Mouse (Mus musculus): ENCODE results near the gene Gtsf2.
"Not testable (repeated sequence)": the region's sequence is repeated elsewhere in the genome, so short reads cannot be mapped to it uniquely, and the experiment has no call there.

Gtsf2 gene

DNA sequence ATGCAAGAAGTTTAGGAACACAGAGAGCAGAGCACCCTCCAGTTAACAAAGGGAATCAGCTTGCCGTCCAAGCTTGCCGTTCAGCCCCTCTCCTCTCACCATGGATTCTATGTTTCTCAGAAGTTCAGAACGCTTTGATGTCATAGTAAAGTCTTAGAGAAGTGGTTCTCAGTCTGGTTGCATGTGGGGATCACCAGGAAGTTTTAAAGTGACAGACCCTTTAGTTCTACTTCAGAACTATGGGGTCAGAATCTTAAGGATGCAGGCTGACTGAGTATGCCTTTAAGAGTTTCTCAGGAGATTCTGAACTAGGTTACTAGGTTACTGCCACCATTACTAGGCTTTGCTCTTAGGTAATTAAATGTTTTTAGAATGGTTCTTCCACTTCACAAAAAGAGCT lies at the start of gene Gtsf2:
Gene Gtsf2, minus strand, starts transcription at position 101 of the 400 bp plus-strand sequence.
- DNase-seq (ENCODE audit: low spot score), result no peak

DNA sequence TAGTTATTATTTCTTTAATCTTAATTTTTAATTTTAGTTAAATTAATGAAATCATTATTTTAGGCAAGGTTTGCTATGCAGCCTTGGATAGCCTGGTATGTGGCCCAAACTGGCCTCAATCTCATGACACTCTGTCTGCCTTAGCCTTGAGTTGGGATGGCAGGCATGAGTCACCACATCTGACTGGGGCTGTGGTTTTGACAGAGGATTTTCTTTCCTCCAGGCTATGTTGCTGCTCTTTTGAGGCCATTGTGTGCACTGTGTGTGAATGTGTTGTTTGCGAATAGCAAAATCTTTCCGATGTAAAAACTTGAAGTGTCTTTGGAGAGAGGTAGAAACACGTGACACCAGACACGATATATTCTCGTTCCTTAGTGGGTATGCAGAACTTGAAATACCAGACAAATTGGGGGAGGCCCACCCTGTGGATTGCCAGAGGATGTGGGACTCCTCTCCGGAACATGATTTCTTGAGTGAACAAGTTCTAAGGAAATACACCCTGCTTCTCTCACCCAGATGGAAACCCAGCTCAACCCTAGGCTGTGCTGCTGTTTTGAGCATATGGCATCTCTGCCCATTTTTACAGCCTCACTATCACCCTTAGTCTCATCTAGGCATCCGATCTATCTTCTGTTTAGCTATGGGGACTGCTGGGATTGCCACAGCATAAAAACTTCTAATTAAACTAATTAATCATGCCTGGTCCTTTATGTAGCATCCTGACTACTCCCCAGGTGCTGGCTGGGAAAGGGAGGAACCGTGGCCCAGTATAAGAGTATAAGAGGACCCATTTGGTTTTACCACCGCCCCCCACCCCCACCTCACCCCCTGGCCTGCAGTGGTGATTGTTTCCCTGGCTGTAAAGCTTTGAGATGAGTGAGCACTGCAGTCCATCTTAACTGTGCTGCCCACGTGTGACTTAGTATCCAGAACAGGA lies 48.2 kb upstream of the Gtsf2 start:
- no peak for DNase-seq (ENCODE audit: low spot score)

GRCm38 (mm10) chr15:103488336-103488735 lies 40.1 kb upstream of the Gtsf2 start:
- no peak for DNase-seq (ENCODE audit: low spot score)

GRCm38 (mm10) chr15:103486658-103487057 lies 38.4 kb upstream of the Gtsf2 start:
- DNase-seq (ENCODE audit: low spot score), result no peak

- no peak for DNase-seq (ENCODE audit: low spot score)
These were observed 36.8 kb upstream of the Gtsf2 start for GRCm38 (mm10) chr15:103485106-103485505.

- no peak for DNase-seq (ENCODE audit: low spot score)
These were observed 36.2 kb upstream of the Gtsf2 start for GRCm38 (mm10) chr15:103484490-103484889.

- DNase-seq (ENCODE audit: low spot score), result no peak
These were observed 34.2 kb upstream of the Gtsf2 start for GRCm38 (mm10) chr15:103482488-103482887.

GRCm38 (mm10) chr15:103480129-103480528 lies 31.9 kb upstream of the Gtsf2 start:
- no peak for DNase-seq (ENCODE audit: low spot score)

DNA sequence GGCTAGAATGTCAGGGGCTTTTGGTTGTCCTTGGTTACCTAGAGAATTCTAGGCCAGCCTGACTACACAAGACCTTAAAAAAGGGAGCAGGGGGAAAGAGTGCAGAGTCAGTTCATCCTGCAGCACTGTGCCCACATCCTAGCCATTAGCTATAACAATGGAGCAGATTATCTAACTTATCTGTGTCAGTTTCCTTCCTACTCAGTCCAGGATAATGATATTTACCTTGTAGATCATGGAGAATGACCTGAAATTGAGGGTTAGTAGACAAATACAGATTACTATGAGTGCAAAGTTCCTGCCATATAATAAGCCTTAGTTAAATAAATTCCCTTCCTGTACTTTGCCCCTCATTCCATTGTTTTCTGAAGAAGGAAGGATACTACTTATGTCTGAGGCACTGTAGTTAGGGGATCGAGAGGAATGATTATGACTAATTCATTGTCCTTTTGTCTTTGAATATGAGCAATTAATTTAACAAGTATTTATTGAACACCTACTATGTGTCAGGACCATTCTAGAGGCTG lies 30.9 kb upstream of the Gtsf2 start:
- no peak for DNase-seq (ENCODE audit: low spot score)

DNA sequence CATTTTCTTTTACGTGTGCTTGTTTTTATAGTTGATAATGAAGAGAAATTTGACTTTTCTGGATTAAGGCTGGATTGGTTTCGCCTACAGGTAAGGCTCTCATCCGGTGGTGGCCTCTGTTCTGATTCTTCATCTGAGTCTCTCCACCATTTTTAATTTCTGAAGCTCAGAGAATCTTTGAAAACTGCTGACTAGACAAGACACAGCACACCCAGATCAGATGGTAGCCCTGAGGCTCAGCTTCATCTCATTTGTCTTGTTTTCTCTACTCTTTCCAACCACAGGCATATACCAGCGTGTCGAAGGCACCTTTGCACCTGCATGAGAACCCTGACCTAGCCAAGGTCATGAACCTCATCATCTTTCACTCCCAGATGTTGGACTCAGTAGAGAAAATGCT lies 25.5 kb upstream of the Gtsf2 start:
- no peak for DNase-seq (ENCODE audit: low spot score)

- no peak for DNase-seq (ENCODE audit: low spot score)
These were observed 24.9 kb upstream of the Gtsf2 start for GRCm38 (mm10) chr15:103473182-103473581.

- no peak for DNase-seq (ENCODE audit: low spot score)
These were observed 24.0 kb upstream of the Gtsf2 start for GRCm38 (mm10) chr15:103472265-103472664.

DNA sequence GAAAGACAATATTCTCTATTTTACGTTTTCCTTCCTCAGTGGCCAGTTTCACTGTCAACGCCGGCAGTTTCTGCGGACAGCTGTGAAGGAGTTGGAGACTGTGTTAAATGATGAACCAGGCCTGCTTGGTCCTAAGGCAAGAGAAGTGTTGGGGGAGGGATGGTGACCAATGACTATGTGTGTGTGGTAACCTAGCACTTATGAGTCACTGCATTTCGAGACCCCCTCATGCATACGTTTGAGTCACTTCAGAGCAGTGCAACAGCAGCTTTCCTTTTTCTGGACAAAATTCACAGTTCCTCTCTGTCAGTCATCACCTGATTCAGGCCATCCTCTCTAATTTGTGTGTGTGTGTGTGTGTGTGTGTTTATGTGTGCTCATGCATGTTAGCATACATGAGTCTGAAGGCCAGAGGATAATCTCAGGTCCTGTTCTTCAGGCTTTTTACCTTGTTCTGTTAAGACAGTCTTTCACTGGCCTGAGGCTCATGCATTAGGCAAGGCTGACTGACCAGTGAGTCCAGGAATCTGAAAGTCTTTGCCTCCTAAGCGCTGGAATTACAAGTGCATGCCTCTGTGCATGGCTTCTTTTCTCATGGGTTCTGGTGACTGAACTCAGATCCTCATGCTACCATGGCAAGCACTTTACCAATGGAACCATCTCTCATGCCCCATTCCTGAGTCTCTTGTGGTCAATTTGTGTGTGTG lies 23.4 kb upstream of the Gtsf2 start:
- no peak for DNase-seq (ENCODE audit: low spot score)

DNA sequence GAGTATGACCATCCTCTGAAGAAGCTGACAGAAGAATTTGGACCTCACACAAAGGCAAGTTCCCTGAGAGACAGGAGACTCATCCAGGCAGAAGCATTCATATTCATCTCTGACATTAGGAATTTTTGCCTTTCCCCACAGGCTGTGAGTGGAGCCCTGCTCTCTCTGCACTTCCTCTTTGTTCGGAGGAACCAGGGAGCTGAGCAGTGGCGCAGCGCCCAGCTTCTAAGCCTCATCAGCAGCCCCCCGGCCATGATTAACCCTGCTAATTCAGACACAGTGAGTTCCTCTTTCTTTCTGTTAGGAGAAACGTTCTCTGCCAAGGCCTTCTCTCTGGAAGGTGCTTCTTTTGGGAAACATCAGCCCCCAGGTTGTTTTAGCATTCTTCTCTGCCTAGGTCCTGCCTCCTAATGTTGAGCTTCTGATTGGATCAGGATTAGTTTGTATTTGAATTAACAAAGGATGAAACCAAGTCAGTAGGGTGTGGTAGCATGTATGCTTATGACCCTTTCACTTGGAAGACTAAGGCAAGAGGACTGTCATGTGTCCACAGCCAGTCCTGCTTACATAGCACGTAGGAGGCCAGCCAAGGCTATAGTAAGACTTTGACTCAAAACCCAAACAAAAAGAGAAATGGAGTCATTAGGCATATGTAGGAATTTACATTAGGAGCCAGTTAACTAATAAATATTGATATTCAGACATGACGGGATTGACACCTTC lies 14.4 kb upstream of the Gtsf2 start:
- DNase-seq (ENCODE audit: low spot score), result no peak

GRCm38 (mm10) chr15:103454449-103454848 lies 6.2 kb upstream of the Gtsf2 start:
- no peak for DNase-seq (ENCODE audit: low spot score)

GRCm38 (mm10) chr15:103453551-103454218 lies 5.4 kb upstream of the Gtsf2 start, which contains the start of gene Nckap1l:
Gene Nckap1l (plus strand): TSS chr15:103453794.
- no peak for DNase-seq (ENCODE audit: low spot score)

DNA sequence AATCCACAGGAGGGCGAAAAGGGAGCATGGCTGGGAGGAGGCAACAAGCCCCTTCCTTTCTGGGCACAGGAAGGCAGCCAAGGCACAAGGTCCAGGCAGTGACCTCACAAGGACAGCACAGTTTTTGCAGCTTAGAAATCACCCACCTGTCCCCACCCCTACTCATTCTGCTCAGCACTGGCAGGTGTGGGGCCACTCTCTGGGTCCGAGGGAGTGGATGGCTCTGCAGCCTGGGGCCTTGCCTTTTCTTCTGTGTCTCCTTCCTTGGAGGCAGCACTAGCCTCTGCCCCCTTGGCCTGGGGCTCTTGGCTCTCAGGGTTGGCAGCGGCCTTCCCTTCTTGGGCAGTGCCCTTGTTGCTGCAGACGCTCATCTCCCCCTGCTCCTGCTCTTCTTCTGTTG lies 2.3 kb downstream of the Gtsf2 start:
- not testable (repeated sequence) for DNase-seq (ENCODE audit: low spot score)

DNA sequence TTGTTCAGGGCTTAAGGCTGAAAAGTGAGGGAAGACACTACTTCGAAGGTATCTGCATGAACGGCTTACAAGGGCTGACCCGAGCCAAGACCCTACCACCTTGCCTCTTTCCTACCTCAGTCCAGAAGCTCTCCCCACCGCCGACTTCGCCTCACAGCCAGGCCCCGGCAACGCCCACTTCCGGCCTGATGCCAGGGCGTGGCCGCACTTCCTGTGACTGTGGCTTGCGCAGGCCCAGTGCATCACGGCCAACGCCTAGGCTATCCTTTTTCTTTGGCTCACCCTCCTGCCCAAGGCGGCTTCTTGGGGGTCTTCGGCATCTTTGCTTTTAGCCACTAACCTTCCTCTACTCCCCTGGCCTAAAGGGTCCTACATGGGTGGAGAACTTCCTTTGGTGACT lies 18.0 kb downstream of the Gtsf2 start, which contains the start of gene Gtsf1:
Gene Gtsf1, minus strand, starts transcription at position 230 of the 400 bp plus-strand sequence.
- DNase-seq (ENCODE audit: low spot score), result no peak

DNA sequence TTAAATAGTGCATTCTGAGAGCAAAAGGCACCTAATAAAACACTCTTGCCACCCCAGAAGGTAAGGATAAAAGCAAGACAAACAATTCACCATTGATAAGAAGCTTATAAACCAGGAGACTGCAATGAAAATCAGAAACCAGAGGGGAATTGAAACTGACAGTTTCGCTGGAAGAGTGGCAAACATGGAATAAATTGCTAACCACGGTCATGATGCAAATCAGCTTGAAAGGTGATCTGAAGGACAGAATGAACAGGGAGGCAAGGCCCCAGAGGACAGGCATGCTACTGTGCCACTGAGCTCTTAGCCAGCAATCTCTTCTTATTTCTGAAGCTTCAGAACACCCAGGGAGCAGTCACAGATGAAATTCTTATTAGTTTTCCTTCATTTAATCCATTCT lies 21.3 kb downstream of the Gtsf2 start:
- no peak for DNase-seq (ENCODE audit: low spot score)

DNA sequence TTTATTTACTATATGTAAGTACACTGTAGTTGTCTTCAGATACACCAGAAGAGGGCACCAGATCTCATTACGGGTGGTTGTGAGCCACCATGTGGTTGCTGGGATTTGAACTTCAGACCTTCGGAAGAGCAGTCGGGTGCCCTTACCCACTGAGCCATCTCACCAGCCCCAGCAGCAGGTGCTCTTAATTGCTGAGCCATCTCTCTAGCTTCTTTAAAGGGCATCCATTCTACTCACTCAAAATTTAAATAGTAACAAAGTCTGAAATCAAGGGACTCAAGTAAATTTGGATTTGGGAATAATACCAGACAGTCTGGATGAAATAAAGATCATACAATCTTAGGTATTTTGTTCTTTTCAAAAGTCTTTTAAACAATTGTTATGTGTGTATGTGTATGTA lies 42.7 kb downstream of the Gtsf2 start:
- DNase-seq (ENCODE audit: low spot score), result not testable (repeated sequence)

DNA sequence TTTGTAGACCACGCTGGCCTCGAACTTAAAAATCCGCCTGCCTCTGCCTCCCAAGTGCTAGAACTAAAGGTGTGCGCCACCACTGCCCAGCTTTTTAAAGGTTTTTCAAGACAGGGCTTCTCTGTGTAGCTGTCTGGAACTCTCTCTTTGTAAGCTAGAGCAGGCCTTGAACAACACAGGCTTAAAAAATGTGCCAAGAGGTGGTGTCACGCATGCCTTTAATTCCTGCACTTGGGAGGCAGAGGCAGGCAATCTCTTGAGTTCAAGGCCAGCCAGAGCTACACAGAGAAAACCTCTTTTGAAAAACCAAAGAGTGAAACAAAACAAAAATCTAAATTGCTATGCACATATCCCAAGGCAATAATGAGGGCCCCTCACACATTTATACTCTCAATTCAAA lies 46.9 kb downstream of the Gtsf2 start:
- no peak for DNase-seq (ENCODE audit: low spot score)

GRCm38 (mm10) chr15:103393577-103393976 lies 54.7 kb downstream of the Gtsf2 start:
- DNase-seq (ENCODE audit: low spot score), result no peak

Measured in yolk sac, embryonic 10.5 days (tissue).